Mouse (Mus musculus) stomach, embryonic 14.5 days (tissue): ENCODE measurements around the gene Wwc1. TPM values are rescaled to one million over a fixed set of nuclear protein-coding genes. Genes with fewer than 3 reads are reported as not detected.

Experiments
- ATAC-seq: fragments of 200-750 bp; cut with Nextera tagmentation; 2 replicates; pipeline ENCODE4 v1.8.0; 2017; ENCODE audit warnings: low read depth, moderate TSS enrichment; ENCODE audit not compliant: insufficient number of reproducible peaks, insufficient read depth, low FRiP score
- H3K27ac ChIP-seq: fragments of 300-500 bp; sonication (generic); 2 replicates; pipeline ENCODE4 v1.5.1; 2014; ENCODE audit warnings: mild to moderate bottlenecking, low read length, moderate library complexity, mixed read lengths
- H3K27me3 ChIP-seq: fragments of 300-500 bp; sonication (generic); 2 replicates; pipeline ENCODE4 v1.6.1; 2014; ENCODE audit warnings: low read length, control low read depth, mixed read lengths; ENCODE audit not compliant: control insufficient read depth, insufficient read depth
- H3K36me3 ChIP-seq: fragments of 300-500 bp; sonication (generic); 2 replicates; pipeline ENCODE4 v1.6.1; 2014; ENCODE audit warnings: mild to moderate bottlenecking, control low read depth, low read length, moderate library complexity, mixed read lengths; ENCODE audit not compliant: control insufficient read depth, insufficient read depth
- H3K4me1 ChIP-seq: fragments of 300-500 bp; sonication (generic); 2 replicates; pipeline ENCODE4 v1.6.1; 2014; ENCODE audit warnings: low read length, control low read depth, mixed read lengths; ENCODE audit not compliant: control insufficient read depth, insufficient read depth
- H3K4me2 ChIP-seq: fragments of 300-500 bp; sonication (generic); replicated peaks from 2 replicates; pipeline ENCODE4 v1.6.1; 2014; ENCODE audit warnings: low read depth, low read length, control low read depth
- H3K4me3 ChIP-seq: fragments of 300-500 bp; sonication (generic); 2 replicates; pipeline ENCODE4 v1.5.1; 2014; ENCODE audit warnings: low read depth, low read length, control low read depth
- H3K9ac ChIP-seq: fragments of 300-500 bp; sonication (generic); replicated peaks from 2 replicates; pipeline ENCODE4 v1.6.1; 2014; ENCODE audit warnings: low read depth, mild to moderate bottlenecking, control low read depth, low read length, moderate library complexity, mixed read lengths
- H3K9me3 ChIP-seq: fragments of 300-500 bp; sonication (generic); 2 replicates; pipeline ENCODE4 v1.6.1; 2016; ENCODE audit warnings: low read depth, low read length, control low read depth; ENCODE audit not compliant: control insufficient read depth
- WGBS: fragments of 180-500 bp; shearing (Covaris S2); extraction: QIAGEN DNeasy Blood & Tissue Kit; methylation state at CpG from one replicate; pipeline ENCODE4 v1.1.7; 2014; 5-methylcytosine and 5-hydroxymethylcytosine counted together
- polyA plus RNA-seq: library from polyadenylated mRNA; unstranded; fragments of >200 nt; fragmentation: Nextera tagmentation; extraction: Ambion mirVana; gene quantifications from 2 replicates; pipeline ENCODE4 v1.2.1, GENCODE M21; 2014

The Wwc1 gene
- polyA plus RNA-seq, 1 experiment from 2014 or later: 6.8 TPM

DNA sequence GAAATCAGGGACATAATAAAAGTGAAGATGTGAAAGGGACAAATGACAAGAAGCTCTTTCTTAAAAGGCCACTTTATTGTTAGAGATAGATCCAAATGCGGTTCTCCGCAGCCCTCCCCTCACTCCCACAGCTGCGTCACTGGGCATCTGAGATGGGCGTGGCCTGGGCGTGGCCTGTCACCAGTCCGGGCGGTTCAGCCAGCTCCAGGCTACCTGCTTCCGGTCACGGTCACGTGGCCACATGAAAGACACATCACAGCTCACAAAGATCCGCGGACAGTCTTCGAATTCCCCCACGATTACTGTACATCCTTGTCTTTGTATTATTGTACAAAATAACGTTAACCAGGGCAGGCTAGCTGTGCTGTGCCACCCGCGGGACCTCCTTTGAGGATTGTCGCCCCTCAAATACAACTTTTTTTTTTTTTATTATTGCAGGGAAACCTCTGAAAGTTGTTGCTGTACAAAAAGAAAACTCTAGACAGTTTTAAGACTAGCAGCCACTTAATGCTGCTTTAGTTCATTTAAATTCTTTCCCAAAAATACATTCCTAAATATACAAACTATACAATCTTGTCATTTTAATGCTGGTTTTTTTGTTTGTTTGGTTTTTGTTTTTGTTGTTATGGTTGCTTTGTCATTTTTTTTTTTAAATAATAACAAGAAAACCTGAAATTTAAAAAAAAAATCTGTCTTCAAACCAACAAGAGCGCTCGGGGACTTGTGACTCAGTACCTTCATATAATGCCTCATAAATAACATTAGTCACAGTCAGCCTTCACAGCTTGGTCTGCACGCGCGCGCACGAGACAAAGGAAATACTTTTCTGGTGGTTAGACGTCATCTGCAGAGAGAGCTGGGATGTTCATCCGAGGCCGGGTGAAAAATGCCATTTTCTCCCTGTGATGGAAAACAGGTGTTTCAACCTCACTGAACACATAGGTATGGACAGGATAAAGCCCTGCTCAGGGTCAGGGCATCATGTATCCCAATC, 141.7 kb downstream of the Wwc1 start:
- H3K4me2 ChIP-seq: peak overlapping the region; percentile 57
- no peaks in the 10 kb centered on the region for H3K27me3 ChIP-seq
- H3K36me3 ChIP-seq: peaks cover 3% of the 10 kb centered on the region; the same call in 1 of the 2 replicates
- peak overlapping the region; percentile 28 for H3K4me3 ChIP-seq
- no peaks in the 10 kb centered on the region for H3K4me1 ChIP-seq
- ATAC-seq: peak; percentile 90
- H3K9me3 ChIP-seq: no peaks in the 10 kb centered on the region
- 22% methylated on average over 28 of the region's 28 CpGs for WGBS
- H3K27ac ChIP-seq: no peak overlapping the region
- H3K9ac ChIP-seq: peak overlapping the region; percentile 30; the same call in 1 of the 2 replicates

- no peak overlapping the region for H3K27ac ChIP-seq
- no peaks in the 10 kb centered on the region for H3K27me3 ChIP-seq
- H3K9ac ChIP-seq: no peak overlapping the region
- no peak overlapping the region; the same call in 1 of the 2 replicates for H3K4me2 ChIP-seq
- no peak overlapping the region for H3K4me3 ChIP-seq
- H3K9me3 ChIP-seq: no peaks in the 10 kb centered on the region
- peaks cover 6% of the 10 kb centered on the region; the same call in 1 of the 2 replicates for H3K4me1 ChIP-seq
- peaks cover 4% of the 10 kb centered on the region for H3K36me3 ChIP-seq
- no peak for ATAC-seq
- 78% methylated on average over 5 of the region's 5 CpGs for WGBS
These were observed 142.9 kb downstream of the Wwc1 start for GRCm38 (mm10) chr11:35837156-35838126.

- no peak within 1 kb of the TSS; the same call in 1 of the 2 replicates for H3K27ac ChIP-seq
- H3K9ac ChIP-seq: peak within 1 kb of the TSS; percentile 59
- H3K4me1 ChIP-seq: peaks cover 6% of the 10 kb centered on the region; the same call in 1 of the 2 replicates
- peak within 1 kb of the TSS; percentile 52 for H3K4me2 ChIP-seq
- ATAC-seq: peak; percentile 83
- 1% methylated on average over 45 of the region's 46 CpGs for WGBS
- H3K9me3 ChIP-seq: no peaks in the 10 kb centered on the region
- no peaks in the 10 kb centered on the region for H3K27me3 ChIP-seq
- peaks cover 13% of the 10 kb centered on the region for H3K36me3 ChIP-seq
- H3K4me3 ChIP-seq: peak within 1 kb of the TSS; percentile 80
These were observed 146.1 kb downstream of the Wwc1 start, which contains the start of gene Rars for GRCm38 (mm10) chr11:35834022-35834760. TSS of gene Rars (minus strand) at chr11:35834506.

GRCm38 (mm10) chr11:35833270-35833669, 147.1 kb downstream of the Wwc1 start:
- no peak overlapping the region for H3K27ac ChIP-seq
- peaks cover 22% of the 10 kb centered on the region for H3K36me3 ChIP-seq
- H3K9me3 ChIP-seq: no peaks in the 10 kb centered on the region
- H3K4me2 ChIP-seq: peak overlapping the region; percentile 52
- peaks cover 6% of the 10 kb centered on the region; the same call in 1 of the 2 replicates for H3K4me1 ChIP-seq
- ATAC-seq: no peak
- H3K27me3 ChIP-seq: no peaks in the 10 kb centered on the region
- H3K9ac ChIP-seq: no peak overlapping the region
- H3K4me3 ChIP-seq: peak overlapping the region; percentile 80; the same call in 1 of the 2 replicates
- WGBS: 77% methylated on average over 6 of the region's 6 CpGs

GRCm38 (mm10) chr11:35832139-35832538, 148.2 kb downstream of the Wwc1 start:
- Histone ChIP-seq H3K4me2 (no peak overlapping the region), H3K4me3 (no peak overlapping the region), H3K27me3 (no peaks in the 10 kb centered on the region), H3K9me3 (no peaks in the 10 kb centered on the region), H3K36me3 (peaks cover 32% of the 10 kb centered on the region), H3K4me1 (peaks cover 6% of the 10 kb centered on the region; the same call in 1 of the 2 replicates), H3K9ac (no peak overlapping the region), H3K27ac (no peak overlapping the region)
- ATAC-seq: no peak
- WGBS: 79% methylated on average over 4 of the region's 4 CpGs

GRCm38 (mm10) chr11:35827714-35828113, 152.6 kb downstream of the Wwc1 start:
- no peak for ATAC-seq

GRCm38 (mm10) chr11:35816316-35816715, 164.0 kb downstream of the Wwc1 start:
- no peaks in the 10 kb centered on the region for H3K4me1 ChIP-seq
- WGBS: 91% methylated on average over 12 of the region's 12 CpGs
- H3K27ac ChIP-seq: no peak overlapping the region
- no peaks in the 10 kb centered on the region for H3K27me3 ChIP-seq
- no peak for ATAC-seq
- H3K4me2 ChIP-seq: no peak overlapping the region
- no peaks in the 10 kb centered on the region for H3K9me3 ChIP-seq
- no peak overlapping the region for H3K9ac ChIP-seq
- peaks cover 79% of the 10 kb centered on the region for H3K36me3 ChIP-seq
- H3K4me3 ChIP-seq: no peak overlapping the region

More at GRCm38 (mm10) chr11:35827714-35828113, 152.6 kb downstream of the Wwc1 start:
- no peaks in the 10 kb centered on the region for H3K27me3 ChIP-seq
- H3K9ac ChIP-seq: no peak overlapping the region
- H3K4me2 ChIP-seq: no peak overlapping the region
- no peak overlapping the region for H3K4me3 ChIP-seq
- H3K9me3 ChIP-seq: no peaks in the 10 kb centered on the region
- no peaks in the 10 kb centered on the region for H3K4me1 ChIP-seq
- H3K36me3 ChIP-seq: peaks cover 64% of the 10 kb centered on the region
- WGBS: 87% methylated on average over 6 of the region's 6 CpGs
- no peak overlapping the region for H3K27ac ChIP-seq
